Mouse (Mus musculus) forebrain, embryonic 14.5 days (tissue): ENCODE data around the gene Bbs9. TPM values are rescaled to one million over a fixed set of nuclear protein-coding genes. Genes with fewer than 3 reads are reported as not detected.

ENCODE experiments used
- ATAC-seq: fragments of 200-750 bp; cut with Nextera tagmentation; 2 replicates; pipeline ENCODE4 v1.8.0; 2017; ENCODE audit warnings: mild to moderate bottlenecking, moderate library complexity
- DNase-seq: peaks from one replicate; pipeline ENCODE4 v3.0.0-alpha.2; 2015; ENCODE audit warnings: low spot score
- H3K27ac ChIP-seq: fragments of 300-500 bp; sonication (generic); 2 replicates; pipeline ENCODE4 v1.5.1; 2014; ENCODE audit warnings: low read depth, mild to moderate bottlenecking, control low read depth, low read length, moderate library complexity
- H3K27me3 ChIP-seq: fragments of 300-500 bp; sonication (generic); replicated peaks from 2 replicates; pipeline ENCODE4 v1.6.1; 2014; ENCODE audit warnings: low read length, control low read depth, mixed read lengths; ENCODE audit not compliant: control insufficient read depth, insufficient read depth
- H3K36me3 ChIP-seq: fragments of 300-500 bp; sonication (generic); 2 replicates; pipeline ENCODE4 v1.6.1; 2014; ENCODE audit warnings: low read length, control low read depth; ENCODE audit not compliant: control insufficient read depth, insufficient read depth
- H3K4me1 ChIP-seq: fragments of 300-500 bp; sonication (generic); 2 replicates; pipeline ENCODE4 v1.6.1; 2014; ENCODE audit warnings: antibody characterized with exemption, low read length, control low read depth; ENCODE audit not compliant: control insufficient read depth, insufficient read depth
- H3K4me2 ChIP-seq: fragments of 300-500 bp; sonication (generic); 2 replicates; pipeline ENCODE4 v1.6.1; 2014; ENCODE audit warnings: mild to moderate bottlenecking, control low read depth, low read length
- H3K4me3 ChIP-seq: fragments of 300-500 bp; sonication (generic); 2 replicates; pipeline ENCODE4 v1.5.1; 2014; ENCODE audit warnings: low read depth, low read length, control low read depth
- H3K9ac ChIP-seq: fragments of 300-500 bp; sonication (generic); 2 replicates; pipeline ENCODE4 v1.6.1; 2014; ENCODE audit warnings: mild to moderate bottlenecking, low read length, control low read depth, moderate library complexity
- H3K9me3 ChIP-seq: fragments of 300-500 bp; sonication (generic); replicated peaks from 2 replicates; pipeline ENCODE4 v1.6.1; 2016; ENCODE audit warnings: low read length, control low read depth, mixed read lengths; ENCODE audit not compliant: control insufficient read depth
- WGBS: fragments of 180-500 bp; shearing (Covaris S2); extraction: QIAGEN DNeasy Blood & Tissue Kit; methylation state at CpG from one replicate; pipeline ENCODE4 v1.1.7; 2014; 5-methylcytosine and 5-hydroxymethylcytosine counted together
- polyA plus RNA-seq: library from polyadenylated mRNA; unstranded; fragments of >200 nt; fragmentation: Nextera tagmentation; extraction: Ambion mirVana; gene quantifications from 2 replicates; pipeline ENCODE4 v1.2.1, GENCODE M21; 2014

Gene Bbs9
- polyA plus RNA-seq, 1 experiment from 2014 or later = 18.1 TPM

- DNase-seq (peak; percentile 33), ATAC-seq (no peak)
- Histone ChIP-seq H3K36me3 (no peaks in the 10 kb centered on the region), H3K4me2 (no peak overlapping the region), H3K4me3 (no peak overlapping the region), H3K4me1 (no peaks in the 10 kb centered on the region), H3K9ac (no peak overlapping the region), H3K9me3 (no peaks in the 10 kb centered on the region), H3K27me3 (no peaks in the 10 kb centered on the region), H3K27ac (no peak overlapping the region)
- WGBS = 62% methylated on average over 4 of the region's 4 CpGs
Observed at GRCm38 (mm10) chr9:22760376-22760775, 284.9 kb downstream of the Bbs9 start.

- Histone ChIP-seq H3K27ac (no peak overlapping the region), H3K36me3 (no peaks in the 10 kb centered on the region), H3K4me1 (no peaks in the 10 kb centered on the region), H3K4me2 (no peak overlapping the region), H3K27me3 (no peaks in the 10 kb centered on the region), H3K9ac (no peak overlapping the region), H3K4me3 (no peak overlapping the region), H3K9me3 (no peaks in the 10 kb centered on the region)
- no peak for ATAC-seq
- no peak for DNase-seq
- 88% methylated on average over 8 of the region's 8 CpGs for WGBS
Observed at GRCm38 (mm10) chr9:22761487-22761886, 286.0 kb downstream of the Bbs9 start.

GRCm38 (mm10) chr9:22765618-22766220 lies 290.2 kb downstream of the Bbs9 start:
- no peak overlapping the region for H3K27ac ChIP-seq
- no peaks in the 10 kb centered on the region for H3K9me3 ChIP-seq
- H3K9ac ChIP-seq = no peak overlapping the region
- H3K36me3 ChIP-seq = no peaks in the 10 kb centered on the region
- ATAC-seq (no peak), DNase-seq (no peak)
- H3K27me3 ChIP-seq = no peaks in the 10 kb centered on the region
- H3K4me2 ChIP-seq = no peak overlapping the region
- no peaks in the 10 kb centered on the region for H3K4me1 ChIP-seq
- no peak overlapping the region for H3K4me3 ChIP-seq
- 74% methylated on average over 4 of the region's 4 CpGs for WGBS

GRCm38 (mm10) chr9:22767154-22767553 lies 291.6 kb downstream of the Bbs9 start:
- WGBS = 92% methylated on average over 5 of the region's 5 CpGs

GRCm38 (mm10) chr9:22767860-22768259 lies 292.3 kb downstream of the Bbs9 start:
- Histone ChIP-seq H3K27me3 (no peaks in the 10 kb centered on the region), H3K4me2 (no peak overlapping the region), H3K9me3 (no peaks in the 10 kb centered on the region), H3K36me3 (no peaks in the 10 kb centered on the region), H3K27ac (no peak overlapping the region), H3K4me1 (no peaks in the 10 kb centered on the region), H3K9ac (no peak overlapping the region), H3K4me3 (no peak overlapping the region)
- 76% methylated on average over 3 of the region's 3 CpGs for WGBS
- DNase-seq (no peak), ATAC-seq (no peak)

More at GRCm38 (mm10) chr9:22767154-22767553, 291.6 kb downstream of the Bbs9 start:
- Histone ChIP-seq H3K36me3 (no peaks in the 10 kb centered on the region), H3K27ac (no peak overlapping the region), H3K4me3 (no peak overlapping the region), H3K9me3 (no peaks in the 10 kb centered on the region), H3K4me1 (no peaks in the 10 kb centered on the region), H3K4me2 (no peak overlapping the region), H3K27me3 (no peaks in the 10 kb centered on the region), H3K9ac (no peak overlapping the region)
- DNase-seq = no peak
- no peak for ATAC-seq

- Histone ChIP-seq H3K4me1 (no peaks in the 10 kb centered on the region), H3K9ac (no peak overlapping the region), H3K4me2 (no peak overlapping the region), H3K4me3 (no peak overlapping the region), H3K36me3 (no peaks in the 10 kb centered on the region), H3K27me3 (no peaks in the 10 kb centered on the region), H3K9me3 (no peaks in the 10 kb centered on the region), H3K27ac (no peak overlapping the region)
- 91% methylated on average over 3 of the region's 3 CpGs for WGBS
- ATAC-seq (no peak), DNase-seq (no peak)
Observed at GRCm38 (mm10) chr9:22771785-22772184, 296.3 kb downstream of the Bbs9 start.

- no peak overlapping the region for H3K9ac ChIP-seq
- 80% methylated on average over 5 of the region's 5 CpGs for WGBS
- no peak for ATAC-seq
- H3K27me3 ChIP-seq = no peaks in the 10 kb centered on the region
- no peak overlapping the region for H3K27ac ChIP-seq
- no peaks in the 10 kb centered on the region for H3K4me1 ChIP-seq
- no peak overlapping the region for H3K4me2 ChIP-seq
- H3K9me3 ChIP-seq = no peaks in the 10 kb centered on the region
- no peaks in the 10 kb centered on the region for H3K36me3 ChIP-seq
- no peak overlapping the region for H3K4me3 ChIP-seq
- DNase-seq = no peak
Observed at GRCm38 (mm10) chr9:22776246-22776961, 300.9 kb downstream of the Bbs9 start.

- Histone ChIP-seq H3K4me1 (no peaks in the 10 kb centered on the region), H3K9me3 (no peaks in the 10 kb centered on the region), H3K27me3 (no peaks in the 10 kb centered on the region), H3K4me2 (no peak overlapping the region), H3K9ac (no peak overlapping the region), H3K4me3 (no peak overlapping the region), H3K27ac (no peak overlapping the region), H3K36me3 (no peaks in the 10 kb centered on the region)
- WGBS = 95% methylated on average over 7 of the region's 7 CpGs
- no peak for ATAC-seq
- no peak for DNase-seq
Observed at GRCm38 (mm10) chr9:22777425-22777824, 301.9 kb downstream of the Bbs9 start.

GRCm38 (mm10) chr9:22779631-22780030 lies 304.1 kb downstream of the Bbs9 start:
- no peak for DNase-seq
- Histone ChIP-seq H3K36me3 (no peaks in the 10 kb centered on the region), H3K27me3 (no peaks in the 10 kb centered on the region), H3K9me3 (no peaks in the 10 kb centered on the region), H3K4me2 (no peak overlapping the region), H3K4me3 (no peak overlapping the region), H3K9ac (no peak overlapping the region), H3K27ac (no peak overlapping the region), H3K4me1 (no peaks in the 10 kb centered on the region)
- WGBS = 85% methylated on average over 6 of the region's 6 CpGs
- ATAC-seq = no peak
